Mouse (Mus musculus) kidney, adult 2 months (tissue): ENCODE data around the gene Rcvrn.

Source experiments
- CTCF ChIP-seq: fragments of 200-500 bp; conservative IDR thresholded peaks from 2 replicates; pipeline ENCODE4 v1.5.1; 2011; ENCODE audit warnings: low read depth, mild to moderate bottlenecking, control low read depth, low read length, moderate library complexity, mixed read lengths; ENCODE audit not compliant: insufficient read depth, insufficient read length
- POLR2A ChIP-seq: fragments of 200-500 bp; IDR thresholded peaks from one replicate; pipeline ENCODE4 v1.6.1; 2011; ENCODE audit warnings: low read depth, low read length, control low read depth

DNA sequence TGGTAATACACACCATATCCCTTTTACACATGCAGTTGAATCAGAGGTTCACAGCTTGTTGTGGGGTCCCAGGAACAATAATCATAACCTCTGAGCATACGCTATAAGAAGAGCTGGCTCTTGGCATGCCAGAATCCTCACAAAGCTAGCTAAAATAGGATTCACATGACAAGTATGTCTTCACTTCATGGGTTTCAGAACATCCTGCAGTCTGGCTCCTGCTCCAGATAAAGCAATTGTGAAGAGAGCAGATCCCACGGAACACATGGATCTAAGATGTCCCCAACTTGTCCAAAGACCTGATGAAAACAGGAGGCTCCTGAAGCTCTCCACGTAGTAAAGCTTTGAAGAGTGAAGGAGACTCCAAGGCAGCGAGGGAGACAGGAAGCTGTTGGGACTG, 20.3 kb downstream of the Rcvrn start:
- no peak for TF ChIP-seq POLR2A
- TF ChIP-seq CTCF = no peak
